Mouse (Mus musculus): ENCODE measurements around the gene Zfp493. TPM values are rescaled to one million over a fixed set of nuclear protein-coding genes. Genes with fewer than 3 reads are reported as not detected.

Gene Zfp493
- 1 to 10 TPM in 1 of 2 experiments, under 1 TPM in 1; 0.90 to 1.2 TPM for polyA plus RNA-seq (2017; shearing (Covaris generic))

DNA sequence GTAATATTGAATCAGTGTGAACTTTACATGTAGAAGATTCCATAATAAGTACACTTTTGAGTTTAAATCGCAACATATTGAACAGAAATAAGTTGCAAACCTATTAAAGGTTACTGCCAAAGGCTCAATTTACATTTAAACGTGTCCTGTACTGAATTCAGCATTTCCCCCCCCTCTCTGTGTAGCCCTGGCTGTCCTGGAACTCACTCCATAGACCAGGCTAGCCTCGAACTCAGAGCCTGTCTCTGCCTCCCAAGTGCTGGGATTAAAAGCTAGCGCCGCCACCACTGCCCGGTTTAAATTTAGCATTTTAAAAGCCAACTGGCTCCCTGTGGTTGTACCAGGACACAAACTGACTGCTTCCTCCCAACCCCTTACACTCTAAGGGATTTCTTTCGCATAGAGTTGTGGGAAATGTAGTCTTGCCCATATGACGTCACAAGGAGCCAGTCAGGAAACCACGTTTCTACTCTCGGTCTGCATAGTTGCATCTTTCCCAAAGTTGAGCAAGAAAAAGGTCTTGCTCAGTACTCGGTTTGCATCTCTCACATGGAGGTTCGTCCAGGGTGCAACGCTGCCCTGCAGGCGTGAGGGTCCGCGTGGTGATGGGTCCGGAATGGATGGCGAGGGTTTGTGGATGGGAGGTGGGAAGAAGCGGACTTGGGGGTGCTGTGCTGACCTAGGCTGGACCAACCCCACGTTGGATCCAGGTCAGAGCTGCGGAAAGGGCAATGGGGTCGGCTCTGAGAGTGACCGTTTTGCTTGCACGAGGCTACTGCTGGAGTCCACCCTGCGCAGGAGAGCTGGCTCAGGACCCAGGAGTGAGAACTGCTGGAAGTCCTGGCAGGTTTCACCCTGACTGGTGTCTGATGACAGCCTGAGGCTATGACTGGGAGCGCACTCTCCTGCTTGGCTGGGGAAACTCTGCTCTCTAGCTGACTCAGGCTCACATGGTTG lies at the start of gene Zfp493:
Zfp493 (plus strand) TSS at position 429 of the 957 bp plus-strand sequence.

DNA sequence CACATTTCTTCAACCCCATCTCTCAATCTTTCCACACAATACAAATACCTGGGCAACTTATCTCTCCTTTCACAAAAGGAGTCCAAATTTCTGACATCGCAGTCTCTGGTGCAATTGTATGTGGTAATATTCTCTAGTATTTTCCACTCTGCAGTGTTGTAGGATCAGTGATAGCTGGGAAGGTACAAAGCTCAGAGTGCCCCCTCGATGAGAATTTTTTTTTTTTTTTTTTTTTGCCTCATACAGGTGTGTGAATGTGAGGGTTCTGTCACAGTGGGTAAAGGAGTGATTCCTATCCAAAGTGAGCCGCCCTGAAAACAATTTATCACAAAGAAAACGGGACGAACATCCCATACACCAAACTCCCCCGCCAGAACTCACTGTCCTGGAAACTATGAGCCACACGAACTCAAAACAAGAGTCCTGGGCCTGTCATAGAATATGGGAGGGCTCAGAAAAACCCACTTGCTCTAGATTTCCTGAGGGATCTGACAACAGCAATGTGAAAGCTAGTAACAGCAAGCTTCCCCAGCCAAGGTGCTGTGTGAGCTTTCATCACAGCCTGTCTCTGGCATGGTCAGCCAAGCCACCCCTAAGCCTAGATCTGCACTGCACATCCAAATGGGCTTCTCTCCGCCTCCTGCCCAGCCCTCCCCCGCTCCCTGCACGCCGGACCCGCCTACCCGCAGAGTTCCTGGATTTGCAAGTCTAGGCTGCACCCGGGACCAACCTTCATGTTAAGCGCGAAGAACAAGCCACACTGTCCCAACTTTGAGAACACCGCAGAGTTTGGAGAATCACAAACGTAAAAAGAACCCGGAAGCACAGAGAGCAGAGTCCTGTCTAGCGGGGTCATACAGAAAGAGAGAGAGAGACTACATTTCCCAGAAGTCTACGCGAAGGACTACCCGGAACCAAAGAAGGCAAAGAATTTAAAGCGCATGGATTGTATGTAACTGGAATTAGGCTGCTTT lies 24.9 kb upstream of the Zfp493 start, which contains the start of gene Zfp85:
Zfp85 (minus strand) TSS at position 896 of the 974 bp plus-strand sequence.

DNA sequence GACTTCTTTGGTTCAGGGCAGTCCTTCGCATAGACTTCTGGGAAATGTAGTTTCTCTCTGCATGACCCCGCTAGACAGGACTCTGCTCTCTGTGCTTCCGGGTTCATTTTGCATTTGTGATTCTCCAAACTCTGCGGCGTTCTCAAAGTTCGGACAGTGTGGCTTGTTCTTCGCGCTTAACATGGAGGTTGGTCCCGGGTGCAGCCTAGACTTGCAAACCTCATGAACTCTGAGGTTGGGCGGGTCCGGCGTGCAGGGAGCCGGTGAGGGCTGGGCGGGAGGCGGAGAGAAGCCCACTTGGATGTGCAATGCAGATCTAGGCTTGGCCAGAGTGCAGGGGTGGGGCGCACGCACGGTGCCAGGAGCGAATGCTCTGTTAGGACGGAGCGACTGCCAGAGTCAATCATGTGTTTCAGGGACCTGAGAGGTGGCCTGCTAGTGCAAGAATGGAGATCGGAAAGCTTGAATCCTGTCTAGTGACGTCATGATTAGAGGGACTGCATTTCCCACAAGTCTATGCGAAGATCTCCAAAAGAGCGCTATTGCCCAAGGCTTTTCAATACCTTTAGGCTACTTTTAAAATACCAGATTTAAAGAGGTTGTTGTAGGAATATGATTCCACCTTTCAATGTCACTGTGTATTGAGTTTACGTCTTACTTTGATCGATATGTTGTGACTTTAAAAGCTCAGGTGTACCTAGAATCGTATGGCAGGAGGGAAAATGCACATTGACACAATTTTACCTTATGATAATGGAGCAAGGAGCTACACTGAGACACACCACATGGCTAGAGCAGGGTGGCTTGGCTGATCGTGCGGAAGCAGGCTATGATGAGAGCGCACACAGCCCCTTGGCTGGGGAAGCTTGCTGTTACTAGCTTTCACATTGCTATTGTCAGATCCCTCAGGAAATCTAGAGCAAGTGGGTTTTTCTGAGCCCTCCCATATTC lies 34.5 kb downstream of the Zfp493 start, which contains the start of gene Zfp273:
Zfp273 (plus strand) TSS at position 31 of the 951 bp plus-strand sequence.

DNA sequence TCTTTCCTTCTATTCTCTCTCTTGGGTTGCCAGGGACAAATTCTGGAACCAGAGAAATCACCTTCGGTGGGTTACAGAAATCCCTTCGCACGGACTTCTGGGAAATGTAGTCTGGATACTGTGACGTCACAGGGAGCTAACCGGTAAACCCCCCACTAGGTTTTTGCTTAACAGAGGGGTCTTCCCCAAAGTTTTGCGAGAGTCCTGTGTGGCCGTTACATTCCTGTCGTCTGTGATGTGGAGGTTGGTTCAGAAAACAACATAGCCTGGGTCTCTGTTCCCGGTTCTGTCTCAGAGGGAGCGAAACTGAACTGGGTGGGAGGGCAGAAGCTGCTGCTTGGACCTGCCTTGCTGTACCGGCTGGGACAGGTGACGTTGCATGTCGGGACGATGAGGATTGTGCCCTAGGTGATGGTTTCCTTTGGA lies 51.4 kb downstream of the Zfp493 start, which contains the start of gene Gm10037:
Gm10037 (plus strand) TSS at position 196 of the 426 bp plus-strand sequence.

Other genes with a start within 250 kb of the Zfp493 start
- 10 to 100 TPM; 16.6 to 20.8 TPM for gene Zfp748, start 225.9 kb upstream of the Zfp493 start, polyA plus RNA-seq (2017; shearing (Covaris generic))
- 1 to 10 TPM; 5.5 to 5.8 TPM for gene Zfp729b, start 170.0 kb upstream of the Zfp493 start, polyA plus RNA-seq (2017; shearing (Covaris generic))
- 1 to 10 TPM; 1.0 to 3.9 TPM for gene Gm49345, start 141.9 kb upstream of the Zfp493 start, polyA plus RNA-seq (2017; shearing (Covaris generic))
- gene Zfp729a, start 141.9 kb upstream of the Zfp493 start, polyA plus RNA-seq (2017; shearing (Covaris generic)) = 1 to 10 TPM; 6.9 to 8.2 TPM
- gene Zfp738, start 92.6 kb upstream of the Zfp493 start, polyA plus RNA-seq (2017; shearing (Covaris generic)) = 10 to 100 TPM; 20.8 to 23.2 TPM
- gene Zfp65, start 50.5 kb upstream of the Zfp493 start, polyA plus RNA-seq (2017; shearing (Covaris generic)) = 1 to 10 TPM; 5.8 to 6.7 TPM
- 1 to 10 TPM; 8.2 to 9.0 TPM for gene Zfp85, start 24.5 kb upstream of the Zfp493 start, polyA plus RNA-seq (2017; shearing (Covaris generic))
- gene Zfp273, start 34.0 kb downstream of the Zfp493 start, polyA plus RNA-seq (2017; shearing (Covaris generic)) = 1 to 10 TPM; 4.0 to 8.7 TPM
- 1 to 10 TPM in 1 of 2 experiments, not detected in 1; 2.2 TPM for gene Gm10037, start 51.4 kb downstream of the Zfp493 start, polyA plus RNA-seq (2017; shearing (Covaris generic))
- gene BC048507, start 83.6 kb downstream of the Zfp493 start, polyA plus RNA-seq (2017; shearing (Covaris generic)) = 1 to 10 TPM in 1 of 2 experiments, under 1 TPM in 1; 0.59 to 4.2 TPM